Mouse (Mus musculus): ENCODE data around the gene Sult6b1.

The Sult6b1 gene

DNA sequence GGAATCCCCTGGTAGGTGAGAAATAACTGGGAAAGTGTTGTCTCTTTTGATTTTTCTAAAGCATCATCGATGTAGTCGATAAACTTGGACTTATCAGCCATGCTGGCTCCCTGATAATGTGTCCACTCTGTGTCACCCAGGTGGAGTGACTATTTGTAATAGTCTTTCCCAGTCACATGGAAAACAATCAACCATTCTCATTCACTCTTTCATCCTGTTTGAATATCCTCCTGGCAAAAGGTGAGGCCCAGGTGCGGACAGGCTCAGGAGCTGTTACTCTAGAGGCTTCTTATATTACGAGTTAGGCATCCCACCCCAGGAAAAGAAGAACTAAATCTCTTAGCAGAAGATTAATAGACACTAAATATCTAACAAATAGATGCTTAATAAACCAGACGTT, at the start of gene Sult6b1:
Gene Sult6b1 (minus strand): TSS at position 101 of the 400 bp plus-strand sequence.
- DNase-seq (ENCODE audit: low spot score in 2 of 2): no peak

DNA sequence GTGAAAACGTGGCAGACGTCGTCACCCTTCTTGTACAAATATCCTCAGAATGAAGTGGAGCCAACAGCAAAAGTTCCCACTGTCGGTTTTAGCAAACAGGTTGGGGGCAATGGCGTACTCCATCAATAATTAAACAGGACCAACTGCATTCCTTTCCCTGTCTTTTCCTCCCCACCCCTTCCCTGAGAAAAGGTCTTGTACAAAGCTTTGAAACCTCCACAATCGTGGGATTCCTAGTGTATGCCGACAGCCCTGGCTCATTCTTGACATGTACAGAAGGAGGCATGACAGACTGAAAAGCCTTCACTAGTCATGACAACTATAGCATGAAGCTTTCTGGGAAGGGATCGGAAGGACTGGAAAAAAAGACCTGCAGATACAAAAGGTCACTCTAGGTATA, 46.4 kb upstream of the Sult6b1 start:
- no peak for DNase-seq (ENCODE audit: low spot score in 2 of 2)

DNA sequence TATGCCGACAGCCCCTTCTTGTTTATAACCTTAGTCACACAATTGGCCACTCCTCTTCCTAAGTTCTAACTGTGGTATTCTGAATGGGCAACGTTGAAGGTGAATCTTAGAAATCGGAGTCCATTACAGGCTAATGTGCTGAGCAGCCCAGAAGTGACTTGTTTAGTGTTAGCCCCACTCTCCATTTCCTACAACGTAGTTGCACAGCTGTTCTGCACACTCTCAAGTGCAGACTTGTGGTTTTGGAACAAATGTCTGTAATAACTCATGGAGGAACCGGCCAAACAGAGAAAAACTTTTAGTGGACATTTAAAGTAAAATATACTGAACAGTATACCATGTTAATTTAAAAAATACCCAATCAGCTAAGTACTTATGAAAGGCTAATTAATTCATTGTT, 45.3 kb upstream of the Sult6b1 start:
- DNase-seq (ENCODE audit: low spot score in 2 of 2): no peak

DNA sequence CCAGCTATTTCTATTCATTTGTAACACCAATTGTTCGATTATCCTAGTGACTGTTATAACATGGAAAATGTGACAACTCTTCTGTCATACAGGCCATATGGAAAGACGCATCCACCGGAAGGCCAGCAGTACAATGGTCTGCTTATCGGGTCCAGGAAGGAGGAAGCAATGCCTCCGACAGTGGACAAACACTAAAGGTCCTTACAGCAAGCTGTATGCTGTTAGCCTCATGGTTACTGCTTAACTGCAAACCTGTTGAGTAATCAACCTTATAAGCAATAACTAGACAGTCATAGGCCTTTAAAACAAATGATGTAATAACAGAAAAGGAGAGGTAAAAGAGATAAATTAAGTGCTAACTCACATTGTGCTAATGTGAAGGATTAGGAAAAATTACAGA, 44.4 kb upstream of the Sult6b1 start:
- DNase-seq (ENCODE audit: low spot score in 2 of 2): no peak

DNA sequence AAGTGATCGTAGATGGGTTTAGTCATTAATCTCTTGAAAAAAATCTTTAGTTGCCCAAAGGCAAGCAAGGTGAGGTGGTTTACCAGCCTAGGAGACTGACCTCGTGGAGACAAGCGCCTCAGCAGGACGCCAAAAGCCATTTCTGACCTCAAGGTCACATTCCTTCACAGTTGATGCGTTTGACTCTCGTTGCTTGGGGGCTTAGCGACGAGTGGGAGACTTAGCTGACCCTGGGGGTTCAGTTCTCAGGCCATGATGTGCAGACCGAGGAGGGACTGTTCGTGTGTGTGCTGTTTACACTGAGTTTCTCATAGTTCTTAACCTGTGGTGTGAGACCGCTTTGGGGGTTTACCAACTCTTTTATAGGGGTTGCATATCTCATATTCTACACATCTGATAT, 35.8 kb upstream of the Sult6b1 start:
- no peak for DNase-seq (ENCODE audit: low spot score in 2 of 2)

DNA sequence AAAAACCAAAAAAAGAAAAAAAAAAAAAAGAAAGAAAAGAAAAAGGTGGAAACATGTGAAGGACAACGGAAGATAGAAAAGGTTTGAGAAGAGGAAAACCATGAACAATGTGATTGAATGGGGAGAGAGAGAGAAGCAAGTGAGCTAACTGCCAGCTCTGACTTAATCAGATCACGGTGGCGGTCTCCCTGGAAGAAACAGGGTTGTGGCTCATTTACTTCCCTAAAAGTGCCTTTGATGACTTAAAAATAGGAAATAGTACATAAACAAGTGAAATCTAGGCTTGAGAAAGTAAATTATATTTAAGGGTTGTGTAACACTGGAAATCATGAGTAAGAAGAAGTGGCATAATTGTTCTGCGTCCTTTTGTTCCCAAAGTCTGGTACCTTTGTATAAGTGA, 32.1 kb upstream of the Sult6b1 start:
- DNase-seq (ENCODE audit: low spot score in 2 of 2): no peak

DNA sequence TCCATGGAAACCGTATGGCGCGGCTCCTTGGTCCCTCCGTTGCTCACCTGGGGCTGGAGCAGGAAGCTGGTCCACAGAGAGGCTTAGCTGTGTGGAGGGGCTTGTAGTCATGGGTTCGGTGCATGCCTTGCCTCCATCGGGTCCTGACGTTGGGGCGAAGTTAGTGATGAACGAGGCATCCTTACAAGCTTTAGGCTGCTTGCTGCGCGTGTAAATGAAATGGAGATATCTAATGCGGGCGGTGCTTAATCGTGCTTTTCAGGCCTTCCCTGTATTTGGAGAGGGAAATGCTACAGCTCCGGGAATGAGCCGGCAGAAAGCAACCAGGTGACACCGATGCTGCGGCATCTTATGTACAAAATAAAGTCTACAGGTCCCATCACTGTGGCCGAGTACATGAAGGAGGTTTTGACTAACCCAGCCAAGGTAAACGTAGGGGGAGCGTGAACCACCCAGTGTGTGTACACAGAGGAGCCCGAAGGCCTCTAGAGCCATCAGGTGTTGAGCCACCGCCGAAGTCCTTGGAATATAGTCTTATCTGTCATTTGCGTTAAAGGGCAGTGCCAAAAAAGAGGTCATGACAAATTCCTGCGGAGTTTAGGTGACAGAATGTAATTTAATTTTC, 30.5 kb upstream of the Sult6b1 start:
- DNase-seq (ENCODE audit: low spot score in 2 of 2): no peak

DNA sequence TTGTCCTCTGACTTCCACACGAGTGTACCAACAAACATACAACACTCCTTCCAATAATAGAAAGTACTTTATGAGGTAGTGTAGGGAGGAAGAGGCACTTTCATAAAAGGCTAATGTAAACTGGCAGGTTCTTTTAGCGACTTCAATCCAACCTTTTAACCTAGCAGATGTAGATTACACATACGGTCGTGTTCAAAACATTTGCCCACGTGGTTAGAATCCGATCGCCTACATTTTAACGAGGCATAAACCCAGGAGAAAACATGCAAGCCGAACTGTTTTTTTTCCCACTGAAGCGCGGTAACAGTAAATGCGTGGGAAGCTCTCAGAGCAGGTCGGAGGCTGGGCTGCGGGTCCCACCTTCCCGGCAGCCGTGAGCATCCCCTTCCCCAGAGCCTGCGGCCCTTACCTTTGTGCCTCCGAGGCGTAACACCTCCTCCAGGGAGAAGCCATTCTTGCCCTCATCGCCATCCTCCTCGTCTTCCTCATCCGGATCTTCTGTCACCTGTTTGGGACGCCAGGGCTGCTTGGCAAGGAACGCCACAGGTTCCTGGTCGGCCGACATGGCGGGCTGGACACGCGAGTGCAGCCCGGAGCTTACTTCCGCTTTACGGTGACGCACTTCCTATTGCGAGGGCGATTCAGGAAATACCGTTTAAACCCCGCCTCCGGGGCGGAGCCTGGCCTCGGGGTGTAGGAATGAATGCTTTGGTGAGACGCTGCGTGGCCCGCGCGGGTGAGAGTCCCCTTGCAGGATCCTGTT, 29.9 kb upstream of the Sult6b1 start, which contains the start of the genes Cebpz and Ndufaf7:
Gene Cebpz (minus strand): TSS at position 601 of the 763 bp plus-strand sequence.
Gene Ndufaf7 (plus strand): TSS at position 671 of the 763 bp plus-strand sequence.
- peak; percentile 95 to 96 for DNase-seq (ENCODE audit: low spot score in 2 of 2)

DNA sequence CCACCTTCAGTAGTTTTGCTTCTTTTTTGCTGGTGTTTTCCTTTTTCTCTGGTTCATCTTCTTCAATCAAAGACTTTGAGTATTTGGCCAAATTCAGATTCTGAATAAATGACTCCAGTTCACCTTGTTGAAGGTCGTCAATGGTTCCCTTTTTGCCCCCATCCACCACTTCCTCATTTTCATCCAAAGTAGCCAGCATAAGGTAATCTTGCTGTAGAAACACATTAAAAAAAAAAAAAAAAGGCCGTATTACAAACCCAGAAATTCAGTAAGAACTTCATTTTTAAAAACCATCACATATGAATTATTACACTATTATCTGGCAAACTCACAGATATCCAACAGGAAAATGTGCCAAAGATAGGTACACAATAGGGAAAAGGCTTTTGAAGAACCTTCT, 29.1 kb upstream of the Sult6b1 start:
- DNase-seq (ENCODE audit: low spot score in 2 of 2): no peak

DNA sequence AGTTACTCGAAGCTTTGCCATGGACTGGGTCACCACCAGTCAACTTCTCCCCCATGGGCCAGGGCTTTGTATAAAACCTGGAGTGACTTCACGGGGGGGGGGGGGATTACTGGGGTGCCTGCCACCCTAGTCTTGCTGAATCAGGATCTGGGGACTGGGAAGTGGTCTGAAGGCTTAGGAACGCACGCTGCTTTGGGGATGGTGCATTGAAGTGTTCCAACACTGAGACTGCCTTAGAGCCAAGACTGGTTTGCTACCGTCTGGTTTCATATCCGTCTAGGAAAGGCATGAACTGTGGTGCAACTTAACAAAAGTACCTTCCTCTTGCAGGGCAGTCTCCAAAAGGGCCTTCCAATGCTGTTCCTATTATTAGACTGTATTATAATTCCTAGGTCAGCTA, 10.9 kb upstream of the Sult6b1 start:
- no peak for DNase-seq (ENCODE audit: low spot score in 2 of 2)

DNA sequence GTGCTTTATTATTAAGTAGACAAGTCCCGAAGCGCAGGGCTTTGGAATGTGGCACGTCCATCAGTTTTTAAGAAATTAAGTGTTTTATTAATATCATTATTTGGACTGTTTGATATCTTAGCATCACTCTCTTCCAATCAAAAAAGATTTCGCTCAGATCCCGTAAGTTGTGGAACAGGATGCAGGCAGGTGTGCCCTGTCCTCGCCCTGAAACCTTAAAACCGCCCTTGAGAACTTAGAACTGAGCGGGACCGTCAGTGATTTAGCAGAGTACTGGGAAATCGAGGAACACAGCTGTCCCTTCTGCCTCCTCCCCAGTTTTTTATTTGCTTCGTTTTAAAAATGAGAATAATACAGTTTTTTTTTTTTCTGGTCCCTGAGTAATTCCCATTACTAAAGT, 10.1 kb upstream of the Sult6b1 start:
- DNase-seq (ENCODE audit: low spot score in 2 of 2): no peak

DNA sequence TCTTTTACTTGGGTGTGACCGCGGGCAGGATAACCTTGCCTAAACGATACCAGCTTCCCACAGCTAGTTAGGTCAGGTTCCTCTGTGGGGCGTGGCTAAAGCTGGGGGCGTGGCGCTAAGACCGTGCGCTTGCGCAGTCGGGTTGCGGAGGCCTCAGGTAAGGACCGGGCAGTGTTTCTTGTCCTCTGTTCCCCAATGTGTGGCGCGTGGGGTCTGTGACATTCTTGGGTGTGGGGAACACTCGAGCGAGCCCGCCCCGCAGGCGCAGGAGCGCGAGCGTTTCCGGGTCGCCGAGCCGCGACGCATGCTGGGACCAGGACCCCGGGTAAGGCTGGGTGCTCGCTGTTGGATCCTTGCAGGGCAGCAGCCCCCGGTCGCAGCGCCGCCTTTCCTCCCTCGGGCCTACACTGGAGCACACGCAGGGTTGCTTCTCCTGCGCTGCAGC, 9.6 kb upstream of the Sult6b1 start, which contains the start of gene Cebpzos:
Gene Cebpzos (plus strand): TSS at position 132 of the 445 bp plus-strand sequence.
- DNase-seq (ENCODE audit: low spot score in 2 of 2): peak; percentile 90 to 95

DNA sequence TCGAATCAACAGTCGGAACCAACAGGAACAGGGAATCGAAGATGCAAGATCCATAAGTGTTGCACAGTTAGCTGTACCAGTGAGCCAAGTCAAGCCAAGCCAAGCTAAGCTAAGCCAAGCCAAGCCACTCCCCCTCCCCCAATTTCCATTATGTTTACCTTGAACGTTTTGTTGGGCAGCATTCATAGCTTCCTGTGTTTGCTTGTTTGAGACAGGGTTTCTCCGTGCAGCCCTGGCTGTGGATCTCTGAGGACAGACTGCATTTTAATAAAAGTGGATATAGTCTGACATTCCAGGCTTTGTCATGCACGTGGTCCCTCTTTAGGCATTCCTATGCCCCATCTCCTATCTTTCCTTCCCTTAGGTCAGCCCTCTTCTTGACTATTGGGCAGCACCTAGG, 9.0 kb upstream of the Sult6b1 start:
- DNase-seq (ENCODE audit: low spot score in 2 of 2): no peak

DNA sequence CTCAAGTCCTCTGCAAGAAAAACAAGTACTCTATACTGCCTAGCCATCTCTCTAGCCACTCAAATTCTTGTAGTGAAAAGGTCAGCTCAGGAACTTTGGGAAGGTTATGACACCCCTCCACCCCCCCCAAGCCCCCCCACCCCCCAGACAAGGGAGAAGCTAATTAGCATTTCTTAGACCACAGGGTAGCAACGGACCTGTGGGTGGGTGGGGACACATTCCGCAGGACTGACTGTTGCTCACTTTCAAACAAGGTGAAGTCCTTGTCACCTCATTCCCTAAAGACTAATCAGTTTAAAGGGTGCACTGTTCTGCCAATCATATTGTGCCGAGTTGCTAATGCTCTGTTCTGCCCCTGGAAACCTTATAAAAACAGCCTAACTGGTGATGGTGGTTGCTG, 7.1 kb upstream of the Sult6b1 start:
- DNase-seq (ENCODE audit: low spot score in 2 of 2): no peak

DNA sequence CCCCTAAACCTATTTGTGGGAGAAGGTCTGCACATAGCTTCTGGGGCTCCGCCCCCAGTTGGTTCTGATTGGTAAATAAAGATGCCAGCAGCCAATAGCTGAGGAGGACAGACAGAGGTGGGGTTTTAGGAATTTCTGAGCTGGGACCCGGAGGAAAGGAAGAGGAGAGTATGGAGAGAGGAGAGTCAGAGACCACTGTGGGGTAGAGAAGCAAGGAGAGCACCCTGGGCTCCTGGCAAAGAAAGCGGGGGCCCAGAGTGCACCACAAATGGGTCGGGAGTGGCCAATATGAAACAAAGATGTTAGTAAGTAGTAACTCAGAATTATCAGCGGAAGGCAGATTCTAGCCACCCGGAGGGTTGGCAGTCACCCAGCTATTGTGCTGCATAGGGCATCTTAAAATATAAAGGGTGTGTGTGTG, 6.1 kb upstream of the Sult6b1 start:
- DNase-seq (ENCODE audit: low spot score in 2 of 2): peak in 1 of 2 experiments; percentile 36

DNA sequence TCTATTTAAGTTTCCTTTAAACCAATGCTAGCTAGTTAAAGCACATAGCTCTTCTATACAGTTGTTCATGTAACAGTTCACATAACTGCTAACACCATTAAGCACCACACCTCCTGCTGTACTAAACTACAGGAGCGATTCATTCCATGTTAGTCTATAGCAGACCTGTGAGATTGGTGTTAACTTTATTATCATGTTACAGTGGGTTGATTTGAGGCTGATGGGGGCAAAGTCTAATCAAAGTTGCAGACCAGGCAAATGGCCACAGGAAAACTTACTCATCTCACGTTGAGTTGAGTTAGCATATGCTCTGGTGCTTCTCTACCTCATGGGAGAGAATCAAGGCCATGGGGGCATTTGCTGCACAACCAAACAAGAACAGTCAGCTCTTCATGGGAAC, 2.6 kb upstream of the Sult6b1 start:
- DNase-seq (ENCODE audit: low spot score in 2 of 2): no peak

DNA sequence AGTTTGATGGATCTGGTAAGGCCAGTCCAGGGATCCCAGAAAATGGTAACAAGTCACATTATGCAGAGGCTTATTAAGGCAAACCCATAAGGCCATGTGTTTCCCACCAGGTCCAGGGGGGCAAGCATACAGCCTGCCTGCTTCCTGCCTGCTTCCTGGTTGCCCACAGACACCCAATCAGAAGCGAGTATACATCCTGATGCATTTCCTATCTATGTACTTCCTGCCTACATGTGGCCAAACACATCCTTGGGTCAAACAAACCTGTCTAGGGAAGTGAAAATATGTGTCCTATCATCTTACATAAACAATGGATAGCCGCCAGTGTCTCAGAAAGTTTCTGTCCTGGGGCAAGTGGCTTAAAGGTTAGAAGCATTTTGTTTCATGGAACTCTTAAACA, 3.6 kb downstream of the Sult6b1 start:
- DNase-seq (ENCODE audit: low spot score in 2 of 2): no peak

DNA sequence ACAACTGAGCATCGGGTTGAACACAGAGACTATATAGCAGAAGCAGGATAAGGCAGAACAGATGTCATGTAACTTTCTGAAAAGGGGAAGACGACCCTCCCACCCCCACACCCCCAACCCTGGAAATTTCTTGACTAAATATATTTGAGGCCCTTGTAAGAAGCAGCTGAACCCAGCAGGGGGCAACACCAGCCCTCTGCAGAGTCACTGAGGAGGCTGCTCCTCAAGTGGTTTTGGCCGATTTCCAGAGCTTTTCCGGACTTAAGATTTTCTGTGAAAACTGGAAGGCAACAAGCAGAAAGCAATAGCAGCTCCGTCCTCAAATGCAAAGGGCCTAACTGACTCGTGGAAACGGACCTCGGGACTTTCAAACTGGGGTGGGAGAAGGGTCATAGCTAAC, 11.4 kb downstream of the Sult6b1 start:
- DNase-seq (ENCODE audit: low spot score in 2 of 2): no peak

DNA sequence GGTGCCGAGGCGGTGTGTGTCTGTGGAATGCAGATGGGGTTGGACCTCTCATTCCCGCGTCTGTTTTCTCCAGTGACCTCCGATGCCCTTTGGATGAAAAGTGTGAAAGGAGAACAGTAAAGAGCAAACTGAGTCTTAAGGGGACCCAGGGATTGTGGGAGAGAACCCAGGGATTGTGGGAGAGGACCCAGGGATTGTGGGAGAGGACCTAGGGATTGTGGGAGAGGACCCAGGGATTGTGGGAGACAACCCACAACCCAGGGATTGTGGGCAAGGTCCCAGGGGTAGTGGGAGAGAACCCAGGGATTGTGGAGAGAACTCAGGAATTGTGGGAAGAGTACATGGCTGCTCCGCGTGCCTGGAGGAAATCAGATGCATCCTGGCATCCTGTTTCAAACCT, 11.8 kb downstream of the Sult6b1 start:
- no peak for DNase-seq (ENCODE audit: low spot score in 2 of 2)

DNA sequence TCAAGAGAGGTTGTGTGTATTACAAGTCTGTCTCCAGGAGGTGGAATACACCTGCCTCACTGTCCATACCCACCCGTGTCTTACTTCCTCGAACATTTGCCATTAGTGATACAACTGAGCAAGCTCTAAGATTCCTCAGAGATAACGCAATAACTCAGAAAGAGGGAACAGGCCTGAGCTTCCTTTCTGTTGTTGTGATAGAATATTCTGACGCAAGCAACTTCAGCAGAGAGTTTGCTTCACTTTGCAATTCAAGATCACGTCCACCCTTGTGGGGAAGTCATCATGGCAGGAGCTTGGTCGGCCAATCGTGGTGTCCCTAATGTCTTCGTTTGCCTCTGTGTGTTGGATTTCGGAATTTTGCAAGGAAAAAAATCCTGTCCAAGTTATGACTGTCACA, 15.8 kb downstream of the Sult6b1 start:
- DNase-seq (ENCODE audit: low spot score in 2 of 2): no peak

DNA sequence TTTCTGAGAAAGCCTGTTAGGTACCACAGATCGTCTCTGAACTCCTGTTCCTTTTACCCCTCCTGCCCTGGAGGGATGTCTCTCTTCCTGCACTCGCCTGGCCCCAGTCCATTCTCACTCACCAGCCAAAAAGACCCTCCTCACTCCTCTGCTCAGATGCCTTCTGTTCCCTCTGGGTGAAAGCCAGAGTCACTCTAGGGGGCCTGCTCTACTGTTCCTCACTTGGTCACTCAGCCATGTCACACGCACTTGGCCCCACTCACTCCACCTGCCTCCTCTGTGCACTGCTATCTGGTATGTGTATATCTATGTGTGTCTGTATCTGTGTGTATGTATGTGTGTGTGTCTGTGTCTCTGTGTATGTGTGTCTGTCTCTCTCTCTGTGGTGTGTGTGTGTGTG, 17.6 kb downstream of the Sult6b1 start:
- no peak for DNase-seq (ENCODE audit: low spot score in 2 of 2)

DNA sequence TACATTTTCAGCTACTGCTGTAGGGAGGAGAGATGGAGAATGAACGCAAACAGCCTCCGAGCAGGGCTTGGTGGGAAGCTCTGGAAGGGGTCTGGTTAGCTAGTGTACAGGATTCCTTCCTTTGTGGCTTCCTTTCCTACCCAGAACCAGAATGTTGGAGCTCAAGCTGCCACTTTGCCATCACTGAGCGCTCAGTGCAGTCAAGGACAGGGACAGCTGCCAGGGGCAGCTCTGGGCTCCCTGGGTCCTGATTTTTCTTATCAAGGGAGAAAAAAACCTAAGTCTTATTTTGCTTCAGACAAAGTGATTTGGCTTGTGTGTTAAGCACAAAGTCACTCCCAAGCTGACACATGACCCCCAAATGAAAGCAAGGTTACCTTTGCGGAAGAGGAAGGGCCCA, 18.2 kb downstream of the Sult6b1 start:
- no peak for DNase-seq (ENCODE audit: low spot score in 2 of 2)

Data from spleen, postnatal 4 days (tissue).